Mouse (Mus musculus) heart, embryonic 11.5 days (tissue): ENCODE data around the gene Olfr1373. TPM values are rescaled to one million over a fixed set of nuclear protein-coding genes. Genes with fewer than 3 reads are reported as not detected.
"Not testable (repeated sequence)": the region's sequence is repeated elsewhere in the genome, so short reads cannot be mapped to it uniquely, and the experiment has no call there.

Source experiments
- ATAC-seq: fragments of 200-750 bp; cut with Nextera tagmentation; replicated peaks from 2 replicates; pipeline ENCODE4 v1.8.0; 2017; ENCODE audit warnings: moderate library complexity; ENCODE audit not compliant: insufficient number of reproducible peaks, low FRiP score, low TSS enrichment
- H3K27ac ChIP-seq: fragments of 300-500 bp; sonication (generic); 2 replicates; pipeline ENCODE4 v1.5.1; 2014; ENCODE audit warnings: mild to moderate bottlenecking, low read depth, low read length
- H3K27me3 ChIP-seq: fragments of 300-500 bp; sonication (generic); 2 replicates; pipeline ENCODE4 v1.6.1; 2014; ENCODE audit warnings: mild to moderate bottlenecking, low read length, mixed read lengths; ENCODE audit not compliant: control insufficient read depth, insufficient read depth
- H3K36me3 ChIP-seq: fragments of 300-500 bp; sonication (generic); 2 replicates; pipeline ENCODE4 v1.6.1; 2014; ENCODE audit warnings: mild to moderate bottlenecking, low read length, moderate library complexity, mixed read lengths; ENCODE audit not compliant: control insufficient read depth, insufficient read depth
- H3K4me1 ChIP-seq: fragments of 300-500 bp; sonication (generic); 2 replicates; pipeline ENCODE4 v1.6.1; 2014; ENCODE audit warnings: low read length; ENCODE audit not compliant: control insufficient read depth, insufficient read depth
- H3K4me2 ChIP-seq: fragments of 300-500 bp; sonication (generic); 2 replicates; pipeline ENCODE4 v1.6.1; 2014; ENCODE audit warnings: mild to moderate bottlenecking, moderate library complexity
- H3K4me3 ChIP-seq: fragments of 300-500 bp; sonication (generic); 2 replicates; pipeline ENCODE4 v1.5.1; 2014; ENCODE audit warnings: low read depth, low read length
- H3K9ac ChIP-seq: fragments of 300-500 bp; sonication (generic); 2 replicates; pipeline ENCODE4 v1.6.1; 2014; ENCODE audit warnings: mild to moderate bottlenecking, low read depth, low read length, moderate library complexity
- H3K9me3 ChIP-seq: fragments of 300-500 bp; sonication (generic); replicated peaks from 2 replicates; pipeline ENCODE4 v1.6.1; 2016; ENCODE audit warnings: low read length; ENCODE audit not compliant: control insufficient read depth
- WGBS: fragments of 180-500 bp; shearing (Covaris S2); extraction: QIAGEN DNeasy Blood & Tissue Kit; methylation state at CpG from one replicate; pipeline ENCODE4 v1.1.7; 2014; ENCODE audit not compliant: insufficient replicate concordance; 5-methylcytosine and 5-hydroxymethylcytosine counted together
- polyA plus RNA-seq: library from polyadenylated mRNA; unstranded; fragments of >200 nt; fragmentation: Nextera tagmentation; extraction: Ambion mirVana; gene quantifications from 2 replicates; pipeline ENCODE4 v1.2.1, GENCODE M21; 2014

Olfr1373 gene
- polyA plus RNA-seq, 1 experiment from 2014 or later: not detected

DNA sequence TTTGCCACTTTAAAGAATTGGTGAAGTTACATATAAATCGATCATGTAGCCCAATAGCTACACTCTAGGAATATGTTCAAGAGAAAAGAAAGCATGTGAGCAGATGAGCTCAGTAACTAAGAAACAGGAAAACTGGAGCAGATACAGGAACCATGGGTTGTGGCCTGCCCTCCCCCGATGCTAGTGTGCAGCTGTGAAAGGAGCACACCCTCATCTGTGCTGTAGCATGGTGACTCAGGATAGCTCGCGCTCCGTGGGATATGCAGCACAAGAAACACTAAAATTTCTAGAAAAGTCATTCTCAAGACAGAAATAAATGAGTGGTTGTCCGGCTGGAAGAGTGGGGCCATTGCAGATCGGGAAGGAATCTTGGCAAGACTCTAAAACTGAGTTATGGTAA, 28.2 kb downstream of the Olfr1373 start:
- Histone ChIP-seq H3K4me1 (no peaks in the 10 kb centered on the region), H3K36me3 (peaks cover 41% of the 10 kb centered on the region), H3K9me3 (peaks cover 3% of the 10 kb centered on the region; the same call in 1 of the 2 replicates), H3K4me2 (no peak overlapping the region), H3K27me3 (no peaks in the 10 kb centered on the region), H3K4me3 (no peak overlapping the region), H3K9ac (no peak overlapping the region), H3K27ac (no peak overlapping the region)
- WGBS: 94% methylated on average over 7 of the region's 7 CpGs
- ATAC-seq: no peak

DNA sequence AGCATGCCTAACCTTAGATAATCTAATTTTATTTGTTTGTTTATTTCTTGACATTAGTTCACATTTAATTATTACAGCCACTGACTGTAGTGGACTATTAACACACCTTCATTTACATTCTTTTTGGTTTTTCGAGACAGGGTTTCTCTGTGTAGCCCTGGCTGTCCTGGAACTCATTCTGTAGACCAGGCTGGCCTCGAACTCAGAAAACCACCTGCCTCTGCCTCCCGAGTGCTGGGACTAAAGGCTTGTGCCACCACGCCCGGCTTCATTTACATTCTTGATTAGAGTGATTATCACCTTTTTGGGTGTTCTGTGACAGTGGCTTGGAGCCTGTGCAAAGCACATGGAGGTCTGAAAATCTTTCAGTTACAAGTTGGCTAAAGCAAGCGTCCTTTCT, 29.2 kb downstream of the Olfr1373 start:
- not testable (repeated sequence) for H3K9ac ChIP-seq, H3K9me3 ChIP-seq, H3K27me3 ChIP-seq, H3K4me2 ChIP-seq, H3K4me3 ChIP-seq, ATAC-seq, H3K27ac ChIP-seq, H3K4me1 ChIP-seq
- H3K36me3 ChIP-seq: peaks cover 35% of the 10 kb centered on the region
- 84% methylated on average over 6 of the region's 6 CpGs for WGBS

DNA sequence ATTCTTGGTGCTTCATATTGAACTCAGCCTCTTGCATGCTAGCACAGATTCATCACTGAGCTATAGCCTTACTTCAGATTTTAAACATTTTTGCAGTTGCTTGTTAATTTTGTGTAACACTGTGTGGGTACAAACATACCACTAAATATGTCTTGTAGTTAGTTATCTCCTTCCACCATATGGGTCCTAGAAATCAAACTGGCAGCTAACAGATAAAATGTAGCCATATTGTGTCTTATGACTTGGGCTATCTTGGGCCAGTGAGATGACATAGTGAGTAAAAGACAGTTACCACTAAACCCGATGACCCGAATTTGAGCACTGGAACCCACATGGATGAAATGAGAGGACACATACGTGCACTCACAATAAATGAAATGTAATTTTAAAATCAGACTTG, 29.8 kb downstream of the Olfr1373 start:
- no peak overlapping the region for H3K4me2 ChIP-seq
- H3K9me3 ChIP-seq: peaks cover 3% of the 10 kb centered on the region; the same call in 1 of the 2 replicates
- H3K9ac ChIP-seq: no peak overlapping the region
- no peaks in the 10 kb centered on the region for H3K27me3 ChIP-seq
- WGBS: 92% methylated on average over 3 of the region's 3 CpGs
- ATAC-seq: no peak
- H3K36me3 ChIP-seq: peaks cover 34% of the 10 kb centered on the region
- H3K27ac ChIP-seq: no peak overlapping the region
- no peak overlapping the region for H3K4me3 ChIP-seq
- H3K4me1 ChIP-seq: no peaks in the 10 kb centered on the region

DNA sequence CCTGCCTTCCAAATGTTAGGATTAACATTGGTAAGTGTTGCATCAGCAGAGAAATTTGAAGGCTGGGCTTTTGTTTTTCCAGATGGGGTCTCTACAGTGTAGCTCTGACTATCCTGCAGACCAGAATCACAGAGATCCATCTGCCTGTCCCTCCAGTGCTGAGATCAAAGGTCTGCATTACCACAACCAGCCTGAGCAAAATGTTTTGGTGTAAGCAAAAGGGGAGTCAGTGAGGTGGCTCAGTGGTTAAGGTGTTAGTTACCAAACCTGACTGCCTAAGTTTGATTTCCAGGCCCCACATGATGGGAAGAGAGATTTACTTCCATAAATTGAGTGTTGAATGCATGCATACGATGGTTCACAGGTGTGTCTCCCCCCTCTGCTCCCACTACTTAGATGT, 35.9 kb downstream of the Olfr1373 start:
- no peak for ATAC-seq
- Histone ChIP-seq H3K9ac (no peak overlapping the region), H3K36me3 (no peaks in the 10 kb centered on the region; the same call in 1 of the 2 replicates), H3K9me3 (no peaks in the 10 kb centered on the region), H3K4me2 (no peak overlapping the region), H3K4me1 (peaks cover 5% of the 10 kb centered on the region; the same call in 1 of the 2 replicates), H3K27me3 (no peaks in the 10 kb centered on the region), H3K27ac (no peak overlapping the region), H3K4me3 (no peak overlapping the region)
- 77% methylated on average over 1 of the region's 1 CpGs for WGBS

DNA sequence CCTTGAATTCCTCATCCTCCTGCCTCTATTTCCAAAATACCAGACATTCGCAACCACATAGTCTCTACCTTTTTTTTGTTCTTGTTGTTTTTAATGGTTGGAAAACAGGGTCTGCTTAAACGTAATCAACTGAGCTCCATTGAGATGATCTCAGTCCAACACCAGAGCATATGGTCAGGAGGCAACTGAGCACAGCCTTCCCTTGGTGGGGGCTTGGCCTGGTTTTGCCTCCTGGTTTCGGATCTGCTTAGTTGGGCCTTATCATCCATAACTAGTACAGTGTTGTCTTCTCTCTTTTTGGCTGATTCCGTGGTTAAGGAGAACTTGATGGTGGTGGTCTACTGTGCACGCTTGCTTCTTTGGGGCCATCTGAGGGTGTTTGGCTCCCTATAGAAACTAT, 36.5 kb downstream of the Olfr1373 start:
- no peak overlapping the region for H3K27ac ChIP-seq
- WGBS: 89% methylated on average over 5 of the region's 5 CpGs
- ATAC-seq: no peak
- H3K36me3 ChIP-seq: no peaks in the 10 kb centered on the region
- no peaks in the 10 kb centered on the region for H3K27me3 ChIP-seq
- H3K4me2 ChIP-seq: no peak overlapping the region
- peaks cover 8% of the 10 kb centered on the region for H3K4me1 ChIP-seq
- no peaks in the 10 kb centered on the region for H3K9me3 ChIP-seq
- H3K4me3 ChIP-seq: no peak overlapping the region
- no peak overlapping the region for H3K9ac ChIP-seq

DNA sequence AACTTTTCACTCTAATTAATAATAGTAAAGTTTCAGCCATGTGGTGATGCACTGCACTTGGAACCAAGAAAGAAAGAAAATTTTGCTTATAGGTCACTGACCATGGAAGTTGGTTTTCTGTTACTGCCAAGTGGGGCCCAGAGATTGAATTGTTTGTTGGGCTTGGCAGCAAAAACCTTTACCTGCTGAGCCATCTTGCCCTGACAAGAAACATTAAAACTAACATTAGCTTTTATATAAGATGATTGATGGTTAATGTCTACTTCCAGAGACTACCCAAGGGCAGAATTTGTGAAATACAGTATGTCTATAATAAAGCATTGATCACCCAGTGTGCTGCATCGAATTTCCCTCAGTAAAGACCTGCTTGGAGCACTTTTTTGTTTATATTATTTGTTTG, 38.9 kb downstream of the Olfr1373 start:
- peaks cover 14% of the 10 kb centered on the region for H3K4me1 ChIP-seq
- H3K27ac ChIP-seq: no peak overlapping the region
- no peak overlapping the region for H3K4me2 ChIP-seq
- ATAC-seq: no peak
- 91% methylated on average over 1 of the region's 1 CpGs for WGBS
- H3K4me3 ChIP-seq: no peak overlapping the region
- no peaks in the 10 kb centered on the region for H3K36me3 ChIP-seq
- H3K9me3 ChIP-seq: no peaks in the 10 kb centered on the region
- H3K9ac ChIP-seq: no peak overlapping the region
- H3K27me3 ChIP-seq: no peaks in the 10 kb centered on the region

DNA sequence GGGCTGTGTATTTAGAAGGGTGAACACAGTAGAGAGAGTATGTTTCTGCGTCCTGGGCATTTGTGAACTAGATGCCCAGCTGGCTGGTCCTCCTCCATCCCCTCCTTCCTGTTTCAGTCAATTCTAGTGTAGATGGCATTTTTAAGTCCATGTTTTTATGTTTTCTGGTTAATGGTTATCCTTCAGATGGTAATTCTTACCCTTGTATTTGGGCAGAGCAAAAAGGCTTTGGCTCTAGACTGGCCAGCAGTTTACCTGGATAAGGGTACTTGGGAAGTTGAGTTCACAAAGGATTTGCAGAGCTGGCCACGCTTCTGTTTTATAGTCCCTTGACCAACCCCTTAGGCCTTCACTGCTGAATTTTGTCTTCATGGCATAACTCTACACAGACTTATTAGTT, 39.3 kb downstream of the Olfr1373 start:
- H3K9ac ChIP-seq: no peak overlapping the region
- 96% methylated on average over 2 of the region's 2 CpGs for WGBS
- peaks cover 18% of the 10 kb centered on the region for H3K4me1 ChIP-seq
- H3K4me3 ChIP-seq: no peak overlapping the region
- no peaks in the 10 kb centered on the region for H3K27me3 ChIP-seq
- no peak for ATAC-seq
- H3K9me3 ChIP-seq: no peaks in the 10 kb centered on the region
- no peaks in the 10 kb centered on the region for H3K36me3 ChIP-seq
- no peak overlapping the region for H3K27ac ChIP-seq
- no peak overlapping the region for H3K4me2 ChIP-seq

DNA sequence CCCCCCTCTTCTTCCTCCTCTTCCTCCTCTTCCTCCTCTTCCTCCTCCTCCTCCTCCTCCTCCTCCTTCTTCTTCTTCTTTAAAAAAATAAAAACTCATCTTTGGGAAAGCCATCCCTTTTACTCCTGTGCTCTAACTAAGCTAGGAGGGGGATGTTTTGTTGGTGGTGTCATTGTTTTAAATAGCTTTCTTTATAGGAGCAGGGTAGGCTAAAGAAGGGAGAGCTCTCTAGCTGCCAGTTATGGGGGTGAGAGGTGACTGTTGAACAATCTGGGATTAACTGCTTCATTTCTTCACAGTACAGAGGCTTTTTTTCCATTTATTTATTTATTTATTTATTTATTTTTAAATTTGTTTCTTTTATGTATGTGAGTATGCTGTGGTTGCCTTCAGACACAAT, 39.8 kb downstream of the Olfr1373 start:
- Histone ChIP-seq H3K36me3 (no peaks in the 10 kb centered on the region), H3K4me1 (peaks cover 22% of the 10 kb centered on the region), H3K9me3 (no peaks in the 10 kb centered on the region), H3K27me3 (no peaks in the 10 kb centered on the region), H3K4me2 (no peak overlapping the region), H3K9ac (no peak overlapping the region), H3K27ac (no peak overlapping the region), H3K4me3 (no peak overlapping the region)
- no peak for ATAC-seq

DNA sequence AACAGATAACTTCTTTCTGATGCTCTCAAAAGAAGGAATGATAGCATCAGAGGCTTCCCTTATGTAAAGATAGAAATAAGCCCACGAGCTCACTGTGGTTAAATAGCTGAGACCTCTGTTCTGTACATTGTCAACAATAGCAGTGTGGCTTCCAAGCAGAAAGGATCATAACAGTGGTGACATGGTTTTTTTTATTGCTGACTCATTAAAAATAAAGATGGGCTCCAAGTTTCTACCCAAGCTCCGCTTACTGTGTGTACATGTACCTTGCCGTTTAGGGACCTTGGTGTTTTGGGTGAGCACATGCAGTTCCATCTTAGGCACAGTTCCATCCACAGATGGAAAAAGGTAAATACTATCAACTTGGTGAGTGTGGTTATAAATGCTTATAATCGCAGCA, 42.4 kb downstream of the Olfr1373 start:
- Histone ChIP-seq H3K9me3 (no peaks in the 10 kb centered on the region), H3K27me3 (no peaks in the 10 kb centered on the region), H3K36me3 (no peaks in the 10 kb centered on the region), H3K4me2 (no peak overlapping the region), H3K27ac (no peak overlapping the region), H3K4me3 (no peak overlapping the region), H3K4me1 (peaks cover 26% of the 10 kb centered on the region), H3K9ac (no peak overlapping the region)
- ATAC-seq: no peak
- 88% methylated on average over 4 of the region's 4 CpGs for WGBS
